Mouse (Mus musculus): Measurements from ENCODE around the gene Acadm. TPM values are rescaled to one million over a fixed set of nuclear protein-coding genes. Genes with fewer than 3 reads are reported as not detected.

Acadm gene
- polyA plus RNA-seq, 1 experiment from 2014 or later: 72.7 TPM

- H3K4me1 ChIP-seq (replicated peaks; ENCODE audit: control insufficient read depth, insufficient read depth, low read length): peaks cover 24% of the 10 kb centered on the region
- WGBS: 70% methylated on average over 5 of the region's 5 CpGs
- no peak overlapping the region for H3K4me3 ChIP-seq (ENCODE audit: low read length)
- ATAC-seq (ENCODE audit: low read depth): no peak
- H3K9ac ChIP-seq (ENCODE audit: low read length): no peak overlapping the region
- H3K27me3 ChIP-seq (ENCODE audit: control insufficient read depth, insufficient read depth, low read depth, low read length): no peaks in the 10 kb centered on the region
- peaks cover 63% of the 10 kb centered on the region for H3K36me3 ChIP-seq (ENCODE audit: control insufficient read depth, insufficient read depth, low read length)
- H3K27ac ChIP-seq (ENCODE audit: low read length): no peak overlapping the region
- H3K9me3 ChIP-seq (ENCODE audit: control insufficient read depth, low read length): no peaks in the 10 kb centered on the region
- H3K4me2 ChIP-seq (ENCODE audit: low read depth, low read length): no peak overlapping the region
Observed at GRCm38 (mm10) chr3:153908919-153909318, 35.5 kb downstream of the Acadm start.

GRCm38 (mm10) chr3:153906136-153906871 lies 38.1 kb downstream of the Acadm start, which contains the start of gene Msh4:
TSS of gene Msh4 (minus strand) at chr3:153906138.
- peaks cover 18% of the 10 kb centered on the region for H3K4me1 ChIP-seq (replicated peaks; ENCODE audit: control insufficient read depth, insufficient read depth, low read length)
- no peak within 1 kb of the TSS for H3K4me3 ChIP-seq (ENCODE audit: low read length)
- ATAC-seq (ENCODE audit: low read depth): no peak
- H3K27ac ChIP-seq (ENCODE audit: low read length): no peak within 1 kb of the TSS
- H3K4me2 ChIP-seq (ENCODE audit: low read depth, low read length): no peak within 1 kb of the TSS
- no peaks in the 10 kb centered on the region for H3K27me3 ChIP-seq (ENCODE audit: control insufficient read depth, insufficient read depth, low read depth, low read length)
- WGBS: 76% methylated on average over 9 of the region's 9 CpGs
- H3K9ac ChIP-seq (ENCODE audit: low read length): no peak within 1 kb of the TSS
- no peaks in the 10 kb centered on the region for H3K9me3 ChIP-seq (ENCODE audit: control insufficient read depth, low read length)
- H3K36me3 ChIP-seq (ENCODE audit: control insufficient read depth, insufficient read depth, low read length): peaks cover 69% of the 10 kb centered on the region

- Histone ChIP-seq H3K27me3 (ENCODE audit: control insufficient read depth, insufficient read depth, low read depth, low read length) (no peaks in the 10 kb centered on the region), H3K4me3 (ENCODE audit: low read length) (no peak overlapping the region), H3K9ac (ENCODE audit: low read length) (no peak overlapping the region), H3K36me3 (ENCODE audit: control insufficient read depth, insufficient read depth, low read length) (peaks cover 63% of the 10 kb centered on the region), H3K9me3 (ENCODE audit: control insufficient read depth, low read length) (no peaks in the 10 kb centered on the region), H3K4me2 (ENCODE audit: low read depth, low read length) (no peak overlapping the region), H3K4me1 (replicated peaks; ENCODE audit: control insufficient read depth, insufficient read depth, low read length) (peaks cover 10% of the 10 kb centered on the region), H3K27ac (ENCODE audit: low read length) (no peak overlapping the region)
- ATAC-seq (ENCODE audit: low read depth): no peak
- WGBS: 81% methylated on average over 49 of the region's 49 CpGs
Observed at GRCm38 (mm10) chr3:153905251-153906135, 38.9 kb downstream of the Acadm start.

GRCm38 (mm10) chr3:153904586-153904985 lies 39.8 kb downstream of the Acadm start:
- Histone ChIP-seq H3K4me1 (replicated peaks; ENCODE audit: control insufficient read depth, insufficient read depth, low read length) (peaks cover 1% of the 10 kb centered on the region; the same call in 1 of the 2 replicates), H3K9ac (ENCODE audit: low read length) (no peak overlapping the region), H3K27me3 (ENCODE audit: control insufficient read depth, insufficient read depth, low read depth, low read length) (no peaks in the 10 kb centered on the region), H3K36me3 (ENCODE audit: control insufficient read depth, insufficient read depth, low read length) (peaks cover 54% of the 10 kb centered on the region), H3K4me3 (ENCODE audit: low read length) (no peak overlapping the region), H3K27ac (ENCODE audit: low read length) (no peak overlapping the region), H3K4me2 (ENCODE audit: low read depth, low read length) (no peak overlapping the region), H3K9me3 (ENCODE audit: control insufficient read depth, low read length) (no peaks in the 10 kb centered on the region)
- whole genome bisulfite sequencing: 56% methylated on average over 6 of the region's 6 CpGs
- ATAC-seq (ENCODE audit: low read depth): peak; percentile 66

GRCm38 (mm10) chr3:153902595-153902994 lies 41.8 kb downstream of the Acadm start:
- Histone ChIP-seq H3K27me3 (ENCODE audit: control insufficient read depth, insufficient read depth, low read depth, low read length) (no peaks in the 10 kb centered on the region), H3K36me3 (ENCODE audit: control insufficient read depth, insufficient read depth, low read length) (peaks cover 37% of the 10 kb centered on the region), H3K9me3 (ENCODE audit: control insufficient read depth, low read length) (no peaks in the 10 kb centered on the region), H3K27ac (ENCODE audit: low read length) (no peak overlapping the region), H3K4me2 (ENCODE audit: low read depth, low read length) (no peak overlapping the region), H3K4me1 (replicated peaks; ENCODE audit: control insufficient read depth, insufficient read depth, low read length) (no peaks in the 10 kb centered on the region), H3K4me3 (ENCODE audit: low read length) (no peak overlapping the region), H3K9ac (ENCODE audit: low read length) (no peak overlapping the region)
- WGBS: 44% methylated on average over 3 of the region's 3 CpGs
- no peak for ATAC-seq (ENCODE audit: low read depth)

GRCm38 (mm10) chr3:153901904-153902303 lies 42.5 kb downstream of the Acadm start:
- H3K27ac ChIP-seq (ENCODE audit: low read length): no peak overlapping the region
- H3K27me3 ChIP-seq (ENCODE audit: control insufficient read depth, insufficient read depth, low read depth, low read length): no peaks in the 10 kb centered on the region
- no peak overlapping the region for H3K4me3 ChIP-seq (ENCODE audit: low read length)
- H3K4me1 ChIP-seq (replicated peaks; ENCODE audit: control insufficient read depth, insufficient read depth, low read length): no peaks in the 10 kb centered on the region
- no peak for ATAC-seq (ENCODE audit: low read depth)
- H3K9ac ChIP-seq (ENCODE audit: low read length): no peak overlapping the region
- H3K9me3 ChIP-seq (ENCODE audit: control insufficient read depth, low read length): no peaks in the 10 kb centered on the region
- peaks cover 32% of the 10 kb centered on the region for H3K36me3 ChIP-seq (ENCODE audit: control insufficient read depth, insufficient read depth, low read length)
- H3K4me2 ChIP-seq (ENCODE audit: low read depth, low read length): no peak overlapping the region
- 58% methylated on average over 1 of the region's 1 CpGs for WGBS

GRCm38 (mm10) chr3:153897216-153897615 lies 47.2 kb downstream of the Acadm start:
- WGBS: 53% methylated on average over 6 of the region's 6 CpGs
- no peaks in the 10 kb centered on the region for H3K9me3 ChIP-seq (ENCODE audit: control insufficient read depth, low read length)
- no peaks in the 10 kb centered on the region for H3K4me1 ChIP-seq (replicated peaks; ENCODE audit: control insufficient read depth, insufficient read depth, low read length)
- H3K4me2 ChIP-seq (ENCODE audit: low read depth, low read length): no peak overlapping the region
- no peaks in the 10 kb centered on the region for H3K27me3 ChIP-seq (ENCODE audit: control insufficient read depth, insufficient read depth, low read depth, low read length)
- no peak overlapping the region for H3K27ac ChIP-seq (ENCODE audit: low read length)
- ATAC-seq (ENCODE audit: low read depth): no peak
- H3K36me3 ChIP-seq (ENCODE audit: control insufficient read depth, insufficient read depth, low read length): no peaks in the 10 kb centered on the region
- no peak overlapping the region for H3K4me3 ChIP-seq (ENCODE audit: low read length)
- no peak overlapping the region for H3K9ac ChIP-seq (ENCODE audit: low read length)

- Histone ChIP-seq H3K4me3 (ENCODE audit: low read length) (no peak overlapping the region), H3K27me3 (ENCODE audit: control insufficient read depth, insufficient read depth, low read depth, low read length) (no peaks in the 10 kb centered on the region), H3K4me2 (ENCODE audit: low read depth, low read length) (no peak overlapping the region), H3K9ac (ENCODE audit: low read length) (no peak overlapping the region), H3K4me1 (replicated peaks; ENCODE audit: control insufficient read depth, insufficient read depth, low read length) (no peaks in the 10 kb centered on the region), H3K36me3 (ENCODE audit: control insufficient read depth, insufficient read depth, low read length) (no peaks in the 10 kb centered on the region), H3K27ac (ENCODE audit: low read length) (no peak overlapping the region), H3K9me3 (ENCODE audit: control insufficient read depth, low read length) (no peaks in the 10 kb centered on the region)
- WGBS: 79% methylated on average over 3 of the region's 3 CpGs
- ATAC-seq (ENCODE audit: low read depth): no peak
Observed at GRCm38 (mm10) chr3:153895454-153895853, 49.0 kb downstream of the Acadm start.

GRCm38 (mm10) chr3:153889188-153889781 lies 55.1 kb downstream of the Acadm start:
- no peak overlapping the region for H3K9ac ChIP-seq (ENCODE audit: low read length)
- H3K4me1 ChIP-seq (replicated peaks; ENCODE audit: control insufficient read depth, insufficient read depth, low read length): no peaks in the 10 kb centered on the region
- no peaks in the 10 kb centered on the region for H3K36me3 ChIP-seq (ENCODE audit: control insufficient read depth, insufficient read depth, low read length)
- no peaks in the 10 kb centered on the region for H3K9me3 ChIP-seq (ENCODE audit: control insufficient read depth, low read length)
- no peak overlapping the region for H3K4me3 ChIP-seq (ENCODE audit: low read length)
- no peak for ATAC-seq (ENCODE audit: low read depth)
- 69% methylated on average over 7 of the region's 8 CpGs for WGBS
- H3K27ac ChIP-seq (ENCODE audit: low read length): no peak overlapping the region
- no peak overlapping the region for H3K4me2 ChIP-seq (ENCODE audit: low read depth, low read length)
- H3K27me3 ChIP-seq (ENCODE audit: control insufficient read depth, insufficient read depth, low read depth, low read length): no peaks in the 10 kb centered on the region
